Mouse (Mus musculus): ENCODE results near the gene Ucn2.

DNA sequence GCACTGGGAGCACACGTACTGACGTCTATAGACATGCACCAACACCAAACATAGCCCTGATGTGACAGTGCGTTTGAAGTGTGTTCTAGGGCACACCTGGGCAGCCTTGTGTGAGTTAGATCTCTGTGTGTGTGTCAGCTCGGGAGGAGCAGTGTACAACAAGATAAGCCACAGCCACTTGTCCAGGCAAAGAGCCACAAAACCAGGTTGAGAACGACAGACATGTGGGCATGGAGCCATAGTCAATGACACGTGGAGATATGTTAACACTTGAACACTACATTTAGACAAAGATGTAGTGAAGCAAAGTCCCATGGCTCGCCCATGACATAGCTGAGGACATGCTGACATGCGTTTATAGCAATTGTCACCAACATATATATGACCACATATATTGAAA, 15.2 kb upstream of the Ucn2 start:
- TF ChIP-seq POLR2A (IDR thresholded peaks at IDR 0.05; ENCODE audit: insufficient read depth, low read depth, low read length) (no peak), CTCF (IDR thresholded peaks at IDR 0.05; ENCODE audit: insufficient read depth, low read depth, low read length) (no peak)
